Mouse (Mus musculus) mature B cell (primary cell): ENCODE data around the gene Atxn10.
"Not testable (repeated sequence)": the region's sequence is repeated elsewhere in the genome, so short reads cannot be mapped to it uniquely, and the experiment has no call there.

Experiments used
- in situ Hi-C: fragments of 300-500 bp; cut with MboI; formaldehyde crosslinking; loops from 2 replicates; pipeline ENCODE4 v1.14.3; 2019

The Atxn10 gene

GRCm38 (mm10) chr15:85335671-85336300, at the start of gene Atxn10:
TSS of gene Atxn10 (plus strand) at chr15:85336245.
- in situ Hi-C loops, result no loop called here

- in situ Hi-C loops, result no loop called here
These were observed 41.4 kb upstream of the Atxn10 start for GRCm38 (mm10) chr15:85294632-85295031.

GRCm38 (mm10) chr15:85295544-85295943, 40.5 kb upstream of the Atxn10 start:
- in situ Hi-C loops, result no loop called here

GRCm38 (mm10) chr15:85295977-85296376, 40.1 kb upstream of the Atxn10 start:
- in situ Hi-C loops, result no loop called here

- in situ Hi-C loops, result no loop called here
These were observed 39.5 kb upstream of the Atxn10 start for GRCm38 (mm10) chr15:85296538-85296937.

- in situ Hi-C loops, result no loop called here
These were observed 37.8 kb upstream of the Atxn10 start for GRCm38 (mm10) chr15:85298167-85298781.

- in situ Hi-C loops, result no loop called here
These were observed 37.1 kb upstream of the Atxn10 start for GRCm38 (mm10) chr15:85298946-85299345.

- in situ Hi-C loops, result loop anchor here (25.0 kb wide), 1 partner anchor 284 kb away; the partner anchor contains the start of gene Wnt7b
These were observed 32.8 kb upstream of the Atxn10 start for GRCm38 (mm10) chr15:85303241-85303640.

GRCm38 (mm10) chr15:85303976-85304375, 32.1 kb upstream of the Atxn10 start:
- in situ Hi-C loops, result loop anchor here (25.0 kb wide), 1 partner anchor 283 kb away; the partner anchor contains the start of gene Wnt7b

- in situ Hi-C loops, result loop anchor here (25.0 kb wide), 1 partner anchor 280 kb away; the partner anchor contains the start of gene Wnt7b
These were observed 28.9 kb upstream of the Atxn10 start for GRCm38 (mm10) chr15:85307061-85307660.

GRCm38 (mm10) chr15:85311058-85311657, 24.9 kb upstream of the Atxn10 start:
- in situ Hi-C loops, result loop anchor here (25.0 kb wide), 1 partner anchor 276 kb away; the partner anchor contains the start of gene Wnt7b

GRCm38 (mm10) chr15:85315378-85316025, 20.5 kb upstream of the Atxn10 start:
- in situ Hi-C loops, result loop anchor here (25.0 kb wide), 1 partner anchor 272 kb away; the partner anchor contains the start of gene Wnt7b

- in situ Hi-C loops, result loop anchor here (25.0 kb wide), 1 partner anchor 271 kb away; the partner anchor contains the start of gene Wnt7b
These were observed 19.5 kb upstream of the Atxn10 start for GRCm38 (mm10) chr15:85316342-85317140.

- in situ Hi-C loops, result loop anchor here (25.0 kb wide), 1 partner anchor 267 kb away; the partner anchor contains the start of gene Wnt7b
These were observed 15.9 kb upstream of the Atxn10 start for GRCm38 (mm10) chr15:85319924-85320668.

- in situ Hi-C loops, result loop anchor here (25.0 kb wide), 1 partner anchor 264 kb away; the partner anchor contains the start of gene Wnt7b
These were observed 12.8 kb upstream of the Atxn10 start for GRCm38 (mm10) chr15:85323214-85323613.

- in situ Hi-C loops, result loop anchor here (25.0 kb wide), 1 partner anchor 263 kb away; the partner anchor contains the start of gene Wnt7b
These were observed 11.6 kb upstream of the Atxn10 start for GRCm38 (mm10) chr15:85324426-85324825.

- in situ Hi-C loops, result no loop called here
These were observed 8.2 kb upstream of the Atxn10 start for GRCm38 (mm10) chr15:85327808-85328207.

GRCm38 (mm10) chr15:85328455-85328854, 7.6 kb upstream of the Atxn10 start:
- in situ Hi-C loops, result not testable (repeated sequence)

- in situ Hi-C loops, result no loop called here
These were observed 6.9 kb upstream of the Atxn10 start for GRCm38 (mm10) chr15:85329096-85329495.

- in situ Hi-C loops, result no loop called here
These were observed 6.0 kb upstream of the Atxn10 start for GRCm38 (mm10) chr15:85330024-85330423.
